Mouse (Mus musculus) stomach, postnatal 0 days (tissue): Measurements from ENCODE around the gene Eif3a. TPM values are rescaled to one million over a fixed set of nuclear protein-coding genes. Genes with fewer than 3 reads are reported as not detected.

Experiments used
- ATAC-seq: fragments of 200-750 bp; cut with Nextera tagmentation; 2 replicates; pipeline ENCODE4 v1.8.0; 2017; ENCODE audit not compliant: low FRiP score, low TSS enrichment
- DNase-seq: peaks from one replicate; pipeline ENCODE4 v3.0.0-alpha.2; 2016; ENCODE audit warnings: low spot score
- H3K27ac ChIP-seq: fragments of 300-500 bp; sonication (generic); replicated peaks from 2 replicates; pipeline ENCODE4 v1.5.1; 2014; ENCODE audit warnings: mild to moderate bottlenecking, control low read depth
- H3K27me3 ChIP-seq: fragments of 300-500 bp; sonication (generic); 2 replicates; pipeline ENCODE4 v1.6.1; 2014; ENCODE audit warnings: low read length; ENCODE audit not compliant: control insufficient read depth, insufficient read depth
- H3K36me3 ChIP-seq: fragments of 300-500 bp; sonication (generic); 2 replicates; pipeline ENCODE4 v1.6.1; 2014; ENCODE audit warnings: low read length, mixed read lengths; ENCODE audit not compliant: control insufficient read depth, insufficient read depth
- H3K4me1 ChIP-seq: fragments of 300-500 bp; sonication (generic); replicated peaks from 2 replicates; pipeline ENCODE4 v1.6.1; 2014; ENCODE audit warnings: antibody characterized with exemption; ENCODE audit not compliant: control insufficient read depth, insufficient read depth
- H3K4me2 ChIP-seq: fragments of 300-500 bp; sonication (generic); replicated peaks from 2 replicates; pipeline ENCODE4 v1.6.1; 2014; ENCODE audit warnings: low read depth, mild to moderate bottlenecking, control low read depth, moderate library complexity
- H3K4me3 ChIP-seq: fragments of 300-500 bp; sonication (generic); 2 replicates; pipeline ENCODE4 v1.5.1; 2014; ENCODE audit warnings: low read depth, low read length, control low read depth
- H3K9ac ChIP-seq: fragments of 300-500 bp; sonication (generic); 2 replicates; pipeline ENCODE4 v1.6.1; 2014; ENCODE audit warnings: mild to moderate bottlenecking, low read length, control low read depth, mixed read lengths
- H3K9me3 ChIP-seq: fragments of 300-500 bp; sonication (generic); 2 replicates; pipeline ENCODE4 v1.6.1; 2016; ENCODE audit warnings: low read length; ENCODE audit not compliant: control insufficient read depth
- CTCF ChIP-seq: IDR thresholded peaks from 2 replicates; pipeline ENCODE4 v1.5.1; 2016; ENCODE audit warnings: antibody characterized with exemption, low read depth, mild to moderate bottlenecking, moderate library complexity
- EP300 ChIP-seq: optimal IDR thresholded peaks from 2 replicates; pipeline ENCODE3; 2016; ENCODE audit warnings: antibody characterized with exemption
- WGBS: fragments of 180-500 bp; shearing (Covaris S2); extraction: QIAGEN DNeasy Blood & Tissue Kit; methylation state at CpG from one replicate; pipeline ENCODE4 v1.1.7; 2014; 5-methylcytosine and 5-hydroxymethylcytosine counted together
- polyA plus RNA-seq: library from polyadenylated mRNA; unstranded; fragments of >200 nt; fragmentation: Nextera tagmentation; extraction: Ambion mirVana; gene quantifications from 2 replicates; pipeline ENCODE4 v1.2.1, GENCODE M21; 2015

Gene Eif3a
- polyA plus RNA-seq, 1 experiment from 2014 or later = 60.1 TPM

- peak within 1 kb of the TSS; percentile 80 for H3K9ac ChIP-seq
- peak within 1 kb of the TSS; percentile 70 for H3K27ac ChIP-seq
- no peaks in the 10 kb centered on the region for H3K9me3 ChIP-seq
- H3K27me3 ChIP-seq = no peaks in the 10 kb centered on the region
- H3K36me3 ChIP-seq = no peaks in the 10 kb centered on the region; the same call in 1 of the 2 replicates
- H3K4me3 ChIP-seq = peak within 1 kb of the TSS; percentile 69
- H3K4me2 ChIP-seq = peak within 1 kb of the TSS; percentile 73
- DNase-seq = peak; percentile 95
- WGBS = 2% methylated on average over 34 of the region's 45 CpGs
- H3K4me1 ChIP-seq = 0 out of 2 replicates have a peak, but pooled peaks cover 2% of the 10 kb centered on the region
- TF ChIP-seq CTCF (peak; percentile 94), EP300 (no peak)
- peak; percentile 100 for ATAC-seq
Observed at GRCm38 (mm10) chr19:60811098-60812035, 20.9 kb upstream of the Eif3a start, which contains the start of gene Fam45a. Fam45a (plus strand) TSS chr19:60811585.

- no peaks in the 10 kb centered on the region for H3K9me3 ChIP-seq
- ATAC-seq (no peak), DNase-seq (no peak)
- no peak overlapping the region for H3K4me2 ChIP-seq
- no peak overlapping the region for H3K27ac ChIP-seq
- no peak overlapping the region for H3K4me3 ChIP-seq
- TF ChIP-seq CTCF (no peak), EP300 (no peak)
- H3K9ac ChIP-seq = no peak overlapping the region
- H3K36me3 ChIP-seq = no peaks in the 10 kb centered on the region
- 86% methylated on average over 2 of the region's 2 CpGs for WGBS
- no peaks in the 10 kb centered on the region for H3K27me3 ChIP-seq
- H3K4me1 ChIP-seq = 0 out of 2 replicates have a peak, but pooled peaks cover 2% of the 10 kb centered on the region
Observed at GRCm38 (mm10) chr19:60809927-60810326, 19.5 kb upstream of the Eif3a start.

GRCm38 (mm10) chr19:60804903-60805302, 14.4 kb upstream of the Eif3a start:
- H3K27ac ChIP-seq = no peak overlapping the region
- no peaks in the 10 kb centered on the region for H3K27me3 ChIP-seq
- no peak for ATAC-seq
- TF ChIP-seq CTCF (no peak), EP300 (no peak)
- DNase-seq = no peak
- H3K4me1 ChIP-seq = no peaks in the 10 kb centered on the region
- no peaks in the 10 kb centered on the region for H3K36me3 ChIP-seq
- H3K9ac ChIP-seq = no peak overlapping the region
- H3K9me3 ChIP-seq = no peaks in the 10 kb centered on the region
- no peak overlapping the region for H3K4me2 ChIP-seq
- no peak overlapping the region for H3K4me3 ChIP-seq
- 64% methylated on average over 2 of the region's 2 CpGs for WGBS

GRCm38 (mm10) chr19:60799867-60800569, 9.6 kb upstream of the Eif3a start:
- DNase-seq = no peak
- TF ChIP-seq CTCF (no peak), EP300 (no peak)
- no peaks in the 10 kb centered on the region for H3K36me3 ChIP-seq
- H3K9ac ChIP-seq = no peak overlapping the region
- ATAC-seq = no peak
- H3K4me1 ChIP-seq = no peaks in the 10 kb centered on the region
- no peak overlapping the region for H3K4me3 ChIP-seq
- H3K4me2 ChIP-seq = no peak overlapping the region
- 71% methylated on average over 7 of the region's 7 CpGs for WGBS
- no peaks in the 10 kb centered on the region for H3K9me3 ChIP-seq
- H3K27ac ChIP-seq = no peak overlapping the region
- H3K27me3 ChIP-seq = no peaks in the 10 kb centered on the region

GRCm38 (mm10) chr19:60797415-60797814, 7.0 kb upstream of the Eif3a start:
- Histone ChIP-seq H3K4me3 (no peak overlapping the region), H3K9me3 (no peaks in the 10 kb centered on the region), H3K36me3 (no peaks in the 10 kb centered on the region), H3K4me1 (no peaks in the 10 kb centered on the region), H3K27me3 (no peaks in the 10 kb centered on the region), H3K27ac (no peak overlapping the region), H3K9ac (no peak overlapping the region), H3K4me2 (no peak overlapping the region)
- WGBS = 93% methylated on average over 2 of the region's 2 CpGs
- DNase-seq (no peak), ATAC-seq (no peak)
- TF ChIP-seq EP300 (no peak), CTCF (no peak)
